Mouse (Mus musculus): ENCODE measurements around the gene Exoc3l2.

DNA sequence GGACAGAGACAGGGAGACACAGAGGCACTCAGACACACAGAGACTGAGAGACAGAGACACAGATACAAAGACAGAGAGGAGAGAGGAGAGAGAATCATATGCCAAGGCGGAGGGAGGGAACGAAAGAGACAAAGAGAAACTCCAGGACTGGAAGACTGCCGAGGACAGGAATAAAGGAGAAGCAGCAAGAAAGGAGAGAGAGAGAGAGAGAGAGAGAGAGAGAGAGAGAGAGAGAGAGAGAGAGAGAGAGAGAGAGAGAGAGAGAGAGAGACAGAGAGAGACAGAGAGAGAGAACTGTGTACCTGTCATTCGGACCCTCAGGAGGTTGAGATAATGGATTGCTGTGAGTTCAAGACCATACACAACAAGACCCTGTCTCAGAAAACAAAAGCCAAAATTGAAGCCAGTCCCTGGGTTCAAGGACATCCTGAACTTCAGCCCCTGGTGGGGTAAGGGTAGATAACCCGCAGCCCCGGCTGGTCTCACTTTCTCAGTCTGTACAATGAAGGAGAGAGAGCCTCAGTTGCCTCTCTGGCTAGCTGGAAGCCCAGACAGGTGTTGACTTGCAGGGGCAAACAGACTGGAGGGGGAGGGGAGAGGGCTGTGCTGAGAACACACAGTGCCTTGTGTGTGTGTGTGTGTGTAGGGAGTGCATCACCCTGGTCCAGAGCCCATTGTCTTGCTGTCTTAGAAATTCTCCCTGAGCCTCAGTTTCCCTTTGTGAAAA lies 3.8 kb upstream of the Exoc3l2 start:
- TF ChIP-seq CTCF (IDR thresholded peaks at IDR 0.05; ENCODE audit: borderline replicate concordance, insufficient read depth, low read length) (no peak), POLR2A (IDR thresholded peaks at IDR 0.05; ENCODE audit: low read depth, low read length) (no peak)
